Mouse (Mus musculus): ENCODE results near the gene Gsdme. TPM values are rescaled to one million over a fixed set of nuclear protein-coding genes. Genes with fewer than 3 reads are reported as not detected.
A peak's percentile ranks its signal among the peaks of the same experiment; 100 is the strongest.

Gene Gsdme
- polyA plus RNA-seq, 1 experiment from 2014 or later, result 50.7 TPM

DNA sequence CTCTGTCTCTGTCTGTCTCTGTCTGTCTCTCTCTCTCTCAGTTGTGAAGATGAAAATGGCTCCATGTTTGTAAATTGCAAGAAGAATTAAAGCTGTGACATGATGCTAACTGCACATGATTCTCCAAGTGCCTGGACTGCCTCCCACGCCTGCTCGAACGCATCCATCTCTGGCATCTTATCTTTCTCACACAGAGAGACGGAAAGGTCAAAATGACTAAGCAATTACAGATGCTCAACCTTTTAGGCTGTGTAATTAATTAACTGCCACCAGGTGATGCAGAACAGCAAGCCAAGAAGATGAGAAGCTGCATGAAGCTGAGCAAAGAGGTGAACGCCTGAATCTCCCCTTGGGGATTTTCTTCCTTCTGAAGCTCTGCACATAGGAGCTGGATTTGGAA is 23.2 kb downstream of the Gsdme start:
- Histone ChIP-seq H3K4me3 (no peak overlapping the region), H3K36me3 (replicated peaks) (no peaks in the 10 kb centered on the region), H3K9me3 (no peaks in the 10 kb centered on the region), H3K27me3 (replicated peaks; ENCODE audit: low read depth, poor library complexity, severe bottlenecking) (no peaks in the 10 kb centered on the region), H3K4me1 (0 out of 2 replicates have a peak, but pooled peaks cover 4% of the 10 kb centered on the region), H3K27ac (replicated peaks) (no peak overlapping the region)
- 62% methylated on average over 5 of the region's 5 CpGs for WGBS
- no peak for DNase-seq (ENCODE audit: low spot score)

DNA sequence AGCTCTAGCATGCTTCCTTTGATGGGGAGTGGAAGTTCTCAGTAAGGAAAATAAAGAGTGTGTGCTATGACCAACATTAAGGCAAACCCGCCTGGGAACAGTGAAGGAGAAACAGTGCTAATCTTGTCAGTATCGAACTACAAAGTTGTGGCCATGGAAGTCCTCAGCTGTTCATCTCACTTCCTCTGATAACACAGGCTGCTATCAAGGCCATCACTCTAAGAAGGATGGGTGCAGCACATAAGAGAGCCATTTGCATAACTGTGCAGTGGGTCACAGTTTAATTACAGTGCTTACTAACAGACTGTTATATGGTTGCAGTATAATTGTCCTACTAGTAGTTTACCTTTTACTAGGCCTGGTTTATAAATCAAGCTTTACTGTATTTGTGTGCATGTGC is 23.8 kb downstream of the Gsdme start:
- H3K4me3 ChIP-seq, result no peak overlapping the region
- no peak for DNase-seq (ENCODE audit: low spot score)
- H3K9me3 ChIP-seq, result no peaks in the 10 kb centered on the region
- 0 out of 2 replicates have a peak, but pooled peaks cover 4% of the 10 kb centered on the region for H3K4me1 ChIP-seq
- no peaks in the 10 kb centered on the region for H3K36me3 ChIP-seq (replicated peaks)
- H3K27me3 ChIP-seq (replicated peaks; ENCODE audit: low read depth, poor library complexity, severe bottlenecking), result no peaks in the 10 kb centered on the region
- WGBS, result 92% methylated on average over 2 of the region's 2 CpGs
- H3K27ac ChIP-seq (replicated peaks), result no peak overlapping the region

DNA sequence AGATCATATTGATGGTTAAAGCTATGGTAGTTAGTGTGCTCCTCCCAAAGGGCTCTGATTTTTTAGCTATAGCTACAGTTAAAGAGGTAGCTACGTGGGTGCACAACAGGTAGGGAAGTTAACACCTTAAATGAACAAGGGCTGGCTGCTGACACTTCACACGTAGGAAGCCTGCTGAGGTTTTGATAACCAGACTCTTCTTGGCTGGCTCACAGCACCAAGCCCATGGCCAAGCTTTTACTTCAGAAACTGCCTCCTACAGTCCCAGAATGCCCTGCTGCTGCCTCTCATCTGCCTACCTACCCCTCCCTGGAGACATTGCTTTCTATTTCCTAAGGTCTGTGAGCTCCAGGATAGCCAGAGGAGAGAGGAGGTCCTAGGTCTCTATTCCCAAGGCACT is 25.7 kb downstream of the Gsdme start:
- no peak overlapping the region for H3K4me3 ChIP-seq
- no peaks in the 10 kb centered on the region for H3K36me3 ChIP-seq (replicated peaks)
- 69% methylated on average over 2 of the region's 2 CpGs for WGBS
- 0 out of 2 replicates have a peak, but pooled peaks cover 4% of the 10 kb centered on the region for H3K4me1 ChIP-seq
- no peak for DNase-seq (ENCODE audit: low spot score)
- no peak overlapping the region for H3K27ac ChIP-seq (replicated peaks)
- H3K9me3 ChIP-seq, result no peaks in the 10 kb centered on the region
- no peaks in the 10 kb centered on the region for H3K27me3 ChIP-seq (replicated peaks; ENCODE audit: low read depth, poor library complexity, severe bottlenecking)

DNA sequence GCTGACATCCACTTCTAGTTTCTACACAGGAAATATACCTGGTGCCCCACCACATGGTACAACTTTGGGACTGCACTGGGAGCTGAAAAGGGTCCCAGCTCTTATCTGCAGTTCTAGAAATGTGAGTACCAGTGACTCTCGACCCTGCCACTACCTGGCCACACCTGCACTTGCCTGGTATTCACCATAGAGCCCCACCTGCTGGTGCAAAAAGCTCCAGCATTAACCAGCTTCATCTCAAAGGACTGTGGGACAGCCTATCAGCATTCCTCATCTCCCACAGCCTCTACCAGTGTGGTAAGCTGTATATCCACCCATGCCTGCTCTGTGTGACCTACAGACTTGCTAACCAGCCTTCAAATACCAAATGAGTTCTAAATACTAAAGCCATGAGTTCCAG is 30.7 kb downstream of the Gsdme start:
- Histone ChIP-seq H3K27me3 (replicated peaks; ENCODE audit: low read depth, poor library complexity, severe bottlenecking) (no peaks in the 10 kb centered on the region), H3K9me3 (no peaks in the 10 kb centered on the region), H3K4me3 (no peak overlapping the region), H3K27ac (replicated peaks) (no peak overlapping the region), H3K4me1 (no peaks in the 10 kb centered on the region), H3K36me3 (replicated peaks) (no peaks in the 10 kb centered on the region)
- DNase-seq (ENCODE audit: low spot score), result no peak
- WGBS, result 81% methylated on average over 1 of the region's 1 CpGs

DNA sequence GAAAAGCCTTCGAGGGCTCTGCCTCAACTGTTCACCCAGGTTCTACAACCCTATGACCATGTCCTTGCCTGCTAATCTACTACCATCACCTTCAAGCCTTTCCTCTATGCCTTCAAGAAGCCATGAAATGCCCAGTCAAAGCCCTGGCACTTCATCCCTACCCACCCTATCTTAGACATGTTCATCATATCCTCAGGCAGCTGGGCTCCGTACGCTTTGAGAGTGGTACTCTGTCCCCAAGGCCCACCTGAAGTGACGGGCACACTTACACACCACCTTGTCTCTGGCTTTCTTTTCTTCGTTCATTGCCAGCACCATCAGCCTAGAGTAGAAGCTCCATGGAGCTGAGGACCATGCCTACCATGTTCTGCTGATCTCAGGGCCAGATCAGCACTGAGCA is 32.4 kb downstream of the Gsdme start:
- H3K4me3 ChIP-seq, result no peak overlapping the region
- H3K36me3 ChIP-seq (replicated peaks), result no peaks in the 10 kb centered on the region
- no peaks in the 10 kb centered on the region for H3K4me1 ChIP-seq
- H3K27ac ChIP-seq (replicated peaks), result no peak overlapping the region
- DNase-seq (ENCODE audit: low spot score), result no peak
- no peaks in the 10 kb centered on the region for H3K27me3 ChIP-seq (replicated peaks; ENCODE audit: low read depth, poor library complexity, severe bottlenecking)
- 90% methylated on average over 5 of the region's 5 CpGs for WGBS
- no peaks in the 10 kb centered on the region for H3K9me3 ChIP-seq

DNA sequence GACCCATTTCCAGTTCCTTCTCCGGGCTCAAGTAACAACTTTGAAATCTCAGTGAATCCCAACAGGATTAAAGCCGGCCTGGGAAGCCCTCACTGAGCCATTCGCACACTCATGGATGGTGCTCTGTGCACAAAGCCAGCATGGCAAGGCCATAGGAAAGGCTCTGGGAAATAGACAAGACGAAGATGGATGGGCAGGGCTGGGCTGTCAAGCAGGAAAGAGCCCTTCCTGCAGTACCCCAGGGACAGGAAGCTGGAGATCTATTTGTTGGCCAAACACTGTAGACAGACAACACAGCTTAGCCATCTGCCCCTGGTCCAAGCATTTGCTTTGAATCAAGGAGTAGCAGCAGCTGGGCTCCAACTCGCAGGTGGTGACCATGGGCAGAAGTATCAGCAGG is 35.5 kb downstream of the Gsdme start:
- H3K4me1 ChIP-seq, result no peaks in the 10 kb centered on the region
- no peaks in the 10 kb centered on the region for H3K36me3 ChIP-seq (replicated peaks)
- H3K4me3 ChIP-seq, result no peak overlapping the region
- no peaks in the 10 kb centered on the region for H3K9me3 ChIP-seq
- DNase-seq (ENCODE audit: low spot score), result no peak
- no peak overlapping the region for H3K27ac ChIP-seq (replicated peaks)
- WGBS, result 83% methylated on average over 5 of the region's 5 CpGs
- no peaks in the 10 kb centered on the region for H3K27me3 ChIP-seq (replicated peaks; ENCODE audit: low read depth, poor library complexity, severe bottlenecking)

DNA sequence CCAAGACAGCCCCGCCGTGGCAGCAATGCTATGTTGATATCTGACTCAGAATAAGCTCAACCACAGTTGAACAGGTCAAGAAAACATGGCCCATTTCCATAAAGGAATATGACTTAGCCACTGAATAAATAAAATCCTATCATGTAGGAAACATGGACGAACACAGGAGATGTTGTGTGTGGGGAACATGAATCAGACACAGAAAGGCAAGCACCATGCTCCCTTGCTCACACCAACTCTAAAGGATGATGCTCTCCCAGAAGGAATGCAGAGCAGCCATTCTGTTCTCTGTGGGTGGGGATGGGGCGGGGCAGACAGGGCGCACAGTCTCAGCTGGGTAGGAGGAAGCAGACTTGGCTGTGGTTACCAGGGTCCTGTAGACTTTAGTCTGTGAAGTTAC is 38.4 kb downstream of the Gsdme start:
- DNase-seq (ENCODE audit: low spot score), result no peak
- WGBS, result 89% methylated on average over 5 of the region's 5 CpGs
- Histone ChIP-seq H3K36me3 (replicated peaks) (no peaks in the 10 kb centered on the region), H3K27me3 (replicated peaks; ENCODE audit: low read depth, poor library complexity, severe bottlenecking) (no peaks in the 10 kb centered on the region), H3K4me3 (no peak overlapping the region), H3K27ac (replicated peaks) (no peak overlapping the region), H3K4me1 (peaks cover 5% of the 10 kb centered on the region; the same call in 1 of the 2 replicates), H3K9me3 (no peaks in the 10 kb centered on the region)

DNA sequence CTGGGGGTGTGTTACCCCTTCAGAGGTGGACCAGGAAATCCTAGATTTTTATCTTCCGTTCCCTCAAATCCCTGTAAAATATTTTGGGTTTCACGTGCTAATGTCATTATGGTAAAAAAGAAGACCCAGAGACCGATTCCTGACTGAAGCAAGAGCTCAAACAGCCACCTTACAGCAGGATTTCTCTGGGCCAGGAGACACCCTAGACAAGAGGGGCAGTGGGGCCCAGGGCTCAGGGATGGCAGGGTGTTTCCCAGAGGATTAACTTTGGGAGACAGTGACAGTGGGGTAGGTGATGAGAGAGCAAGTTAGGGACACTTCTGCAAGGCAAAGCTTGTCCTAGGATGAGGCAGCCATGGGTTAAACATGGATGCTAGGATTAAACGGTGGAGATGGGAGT is 40.1 kb downstream of the Gsdme start:
- Histone ChIP-seq H3K4me3 (no peak overlapping the region), H3K9me3 (no peaks in the 10 kb centered on the region), H3K27me3 (replicated peaks; ENCODE audit: low read depth, poor library complexity, severe bottlenecking) (no peaks in the 10 kb centered on the region), H3K27ac (replicated peaks) (no peak overlapping the region), H3K4me1 (peaks cover 7% of the 10 kb centered on the region; the same call in 1 of the 2 replicates), H3K36me3 (replicated peaks) (no peaks in the 10 kb centered on the region; the same call in 1 of the 2 replicates)
- no peak for DNase-seq (ENCODE audit: low spot score)
- 89% methylated on average over 4 of the region's 4 CpGs for WGBS

DNA sequence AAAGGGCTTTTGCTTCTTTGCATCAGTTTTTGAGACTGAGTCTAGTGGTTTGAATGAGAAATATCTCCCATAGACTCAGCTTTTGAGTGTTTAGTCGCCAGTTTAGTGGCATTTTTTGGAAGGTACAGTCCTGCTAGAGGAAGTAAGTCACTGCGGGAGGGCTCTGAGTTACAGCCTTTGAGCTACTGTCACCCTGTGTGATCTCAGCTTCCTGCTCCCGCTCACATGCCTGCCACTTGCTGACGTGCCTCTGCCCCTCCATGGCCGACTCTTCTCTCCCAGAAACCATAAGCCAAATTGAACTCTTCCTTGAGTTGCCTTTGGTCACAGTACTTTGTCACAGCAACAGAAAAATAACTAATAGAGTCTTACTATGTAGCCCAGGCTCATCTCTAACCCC is 40.7 kb downstream of the Gsdme start:
- WGBS, result 72% methylated on average over 5 of the region's 5 CpGs
- Histone ChIP-seq H3K9me3 (no peaks in the 10 kb centered on the region), H3K27me3 (replicated peaks; ENCODE audit: low read depth, poor library complexity, severe bottlenecking) (no peaks in the 10 kb centered on the region), H3K4me3 (no peak overlapping the region), H3K36me3 (replicated peaks) (no peaks in the 10 kb centered on the region; the same call in 1 of the 2 replicates), H3K27ac (replicated peaks) (no peak overlapping the region), H3K4me1 (peaks cover 8% of the 10 kb centered on the region; the same call in 1 of the 2 replicates)
- DNase-seq (ENCODE audit: low spot score), result no peak

DNA sequence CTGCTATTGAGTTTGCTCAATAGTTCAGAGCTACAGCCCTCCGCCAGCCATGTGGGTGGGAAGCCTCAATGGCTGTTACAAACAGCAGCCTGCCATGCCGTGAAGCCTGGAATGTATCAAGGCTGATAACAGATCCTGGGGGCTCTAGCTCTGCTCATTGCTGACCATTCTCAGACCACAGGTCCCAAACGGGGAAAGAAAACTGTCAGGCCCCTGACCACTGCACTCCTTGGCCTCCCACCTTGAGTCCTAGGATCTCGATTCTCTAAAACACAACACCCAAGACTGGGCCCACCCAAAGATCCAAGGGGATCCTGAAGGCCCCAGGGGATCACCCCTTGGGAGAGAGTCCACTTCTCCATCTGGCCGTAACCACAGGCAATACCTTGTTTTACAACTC is 41.3 kb downstream of the Gsdme start:
- 80% methylated on average over 5 of the region's 5 CpGs for WGBS
- no peak overlapping the region for H3K4me3 ChIP-seq
- H3K36me3 ChIP-seq (replicated peaks), result no peaks in the 10 kb centered on the region; the same call in 1 of the 2 replicates
- H3K9me3 ChIP-seq, result no peaks in the 10 kb centered on the region
- no peak for DNase-seq (ENCODE audit: low spot score)
- H3K27ac ChIP-seq (replicated peaks), result no peak overlapping the region
- no peaks in the 10 kb centered on the region for H3K27me3 ChIP-seq (replicated peaks; ENCODE audit: low read depth, poor library complexity, severe bottlenecking)
- peaks cover 8% of the 10 kb centered on the region; the same call in 1 of the 2 replicates for H3K4me1 ChIP-seq

DNA sequence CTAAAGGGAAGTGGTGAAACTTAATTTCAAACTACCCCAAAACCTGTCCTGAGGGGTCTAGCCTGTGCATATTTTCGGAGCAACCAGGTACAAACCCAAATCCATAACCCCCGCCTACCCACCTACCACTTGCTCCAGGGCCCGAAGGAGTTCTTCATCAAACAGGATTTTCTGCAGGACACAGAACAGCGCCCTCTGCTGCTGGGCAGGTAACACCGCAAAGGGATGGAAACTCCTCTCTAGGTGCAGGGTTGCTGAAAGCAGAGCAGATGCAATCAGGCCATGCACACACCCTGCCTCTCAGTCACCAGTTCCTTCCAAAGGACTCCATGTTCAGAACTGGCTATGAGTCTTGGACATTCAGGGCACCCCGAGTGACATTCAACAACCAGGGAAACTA is 42.8 kb downstream of the Gsdme start:
- Histone ChIP-seq H3K27me3 (replicated peaks; ENCODE audit: low read depth, poor library complexity, severe bottlenecking) (no peaks in the 10 kb centered on the region), H3K9me3 (no peaks in the 10 kb centered on the region), H3K27ac (replicated peaks) (no peak overlapping the region), H3K4me3 (no peak overlapping the region), H3K4me1 (peaks cover 8% of the 10 kb centered on the region; the same call in 1 of the 2 replicates), H3K36me3 (replicated peaks) (no peaks in the 10 kb centered on the region; the same call in 1 of the 2 replicates)
- DNase-seq (ENCODE audit: low spot score), result peak; percentile 45
- WGBS, result 46% methylated on average over 6 of the region's 6 CpGs

DNA sequence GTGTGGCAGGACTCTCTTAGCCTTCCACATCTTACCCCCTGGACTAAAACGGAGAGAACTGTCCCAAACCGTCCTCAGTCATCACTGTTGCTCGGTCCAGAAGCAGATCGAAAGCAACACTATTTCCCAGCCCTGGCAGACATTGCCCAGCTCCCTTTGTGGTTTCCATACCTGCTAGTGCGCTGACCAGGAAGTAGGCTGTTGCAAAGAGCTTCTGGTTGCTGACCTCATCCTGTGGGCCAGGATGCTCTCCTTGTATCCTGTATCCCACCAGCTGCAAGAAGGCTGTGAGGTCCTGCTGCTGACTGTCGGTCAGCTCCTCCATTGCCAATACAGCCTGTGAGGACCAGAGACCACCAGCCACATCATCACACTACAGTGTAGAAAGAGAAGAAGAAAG is 44.6 kb downstream of the Gsdme start:
- peaks cover 8% of the 10 kb centered on the region; the same call in 1 of the 2 replicates for H3K4me1 ChIP-seq
- no peaks in the 10 kb centered on the region for H3K27me3 ChIP-seq (replicated peaks; ENCODE audit: low read depth, poor library complexity, severe bottlenecking)
- no peaks in the 10 kb centered on the region; the same call in 1 of the 2 replicates for H3K36me3 ChIP-seq (replicated peaks)
- H3K4me3 ChIP-seq, result no peak overlapping the region
- WGBS, result 87% methylated on average over 6 of the region's 6 CpGs
- DNase-seq (ENCODE audit: low spot score), result no peak
- H3K27ac ChIP-seq (replicated peaks), result no peak overlapping the region
- H3K9me3 ChIP-seq, result no peaks in the 10 kb centered on the region

DNA sequence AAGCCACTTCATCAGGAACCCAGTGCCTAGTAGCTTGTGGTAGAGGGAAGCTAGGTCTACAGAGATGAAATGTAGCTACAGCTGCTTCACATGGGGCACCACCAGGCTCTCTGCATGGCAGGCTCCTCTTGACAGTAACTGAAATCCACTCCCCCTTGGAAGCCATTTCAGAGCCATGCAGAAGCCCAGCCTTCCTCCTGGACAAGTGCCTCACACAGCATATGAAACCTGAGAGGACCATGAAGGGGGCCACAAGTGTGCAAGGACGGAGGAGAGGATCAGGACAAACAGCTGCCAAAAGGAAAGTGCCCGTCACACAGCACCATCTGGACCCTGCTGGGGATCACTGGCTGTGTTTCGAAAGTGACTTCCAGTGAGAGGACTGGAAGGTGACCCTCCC is 45.0 kb downstream of the Gsdme start:
- Histone ChIP-seq H3K27ac (replicated peaks) (no peak overlapping the region), H3K4me1 (peaks cover 8% of the 10 kb centered on the region; the same call in 1 of the 2 replicates), H3K27me3 (replicated peaks; ENCODE audit: low read depth, poor library complexity, severe bottlenecking) (no peaks in the 10 kb centered on the region), H3K9me3 (no peaks in the 10 kb centered on the region), H3K36me3 (replicated peaks) (no peaks in the 10 kb centered on the region; the same call in 1 of the 2 replicates), H3K4me3 (no peak overlapping the region)
- no peak for DNase-seq (ENCODE audit: low spot score)
- WGBS, result 74% methylated on average over 3 of the region's 3 CpGs

Data from embryonic facial prominence, embryonic 10.5 days (tissue).